Mouse (Mus musculus): ENCODE measurements at regions not wholly inside any gene's neighbourhood (a gene's known extent, or its start where the extent isn't known, plus 50 kb on each side); places are given as distances from the start of the nearest gene placed in this dataset.

- no peaks in the 10 kb centered on the region for H3K36me3 ChIP-seq (ENCODE audit: control insufficient read depth, insufficient read depth, low read length)
- peak overlapping the region; percentile 5; the same call in 1 of the 2 replicates for H3K27ac ChIP-seq (replicated peaks; ENCODE audit: low read depth, low read length)
- ATAC-seq (ENCODE audit: low FRiP score, low read depth), result peak; percentile 39
- H3K9me3 ChIP-seq (ENCODE audit: control insufficient read depth, low read length), result no peaks in the 10 kb centered on the region
- H3K4me2 ChIP-seq (replicated peaks; ENCODE audit: low read depth, low read length, severe bottlenecking), result peak overlapping the region; percentile 11; the same call in 1 of the 2 replicates
- H3K4me1 ChIP-seq (ENCODE audit: control insufficient read depth, insufficient read depth, low read length), result peaks cover 20% of the 10 kb centered on the region
- no peak overlapping the region for H3K4me3 ChIP-seq (replicated peaks; ENCODE audit: low read length)
- 33% methylated on average over 10 of the region's 10 CpGs for WGBS
- no peak for DNase-seq (ENCODE audit: low spot score)
- TF ChIP-seq POLR2A (IDR thresholded peaks at IDR 0.05; ENCODE audit: borderline replicate concordance, extremely low read depth, insufficient read depth, insufficient read length), result no peak
- H3K27me3 ChIP-seq (ENCODE audit: control insufficient read depth, insufficient read depth, low read length), result peaks cover 33% of the 10 kb centered on the region
- H3K9ac ChIP-seq (ENCODE audit: low read depth, low read length, severe bottlenecking), result no peak overlapping the region
Measured at GRCm38 (mm10) chr5:118842017-118842396, 281.5 kb downstream of the Med13l start.

- H3K4me1 ChIP-seq (ENCODE audit: control insufficient read depth, insufficient read depth, low read length), result no peaks in the 10 kb centered on the region; the same call in 1 of the 2 replicates
Measured at GRCm38 (mm10) chr5:118857001-118857400, 296.5 kb downstream of the Med13l start.

GRCm38 (mm10) chr5:118861143-118861847 is 300.8 kb downstream of the Med13l start:
- H3K4me3 ChIP-seq (replicated peaks; ENCODE audit: low read length), result no peak overlapping the region

More at GRCm38 (mm10) chr5:118857001-118857400, 296.5 kb downstream of the Med13l start:
- Histone ChIP-seq H3K4me3 (replicated peaks; ENCODE audit: low read length) (no peak overlapping the region), H3K9me3 (ENCODE audit: control insufficient read depth, low read length) (no peaks in the 10 kb centered on the region), H3K27ac (replicated peaks; ENCODE audit: low read depth, low read length) (no peak overlapping the region), H3K27me3 (ENCODE audit: control insufficient read depth, insufficient read depth, low read length) (0 out of 2 replicates have a peak, but pooled peaks cover 4% of the 10 kb centered on the region), H3K9ac (ENCODE audit: low read depth, low read length, severe bottlenecking) (no peak overlapping the region), H3K4me2 (replicated peaks; ENCODE audit: low read depth, low read length, severe bottlenecking) (no peak overlapping the region), H3K36me3 (ENCODE audit: control insufficient read depth, insufficient read depth, low read length) (no peaks in the 10 kb centered on the region)
- TF ChIP-seq POLR2A (IDR thresholded peaks at IDR 0.05; ENCODE audit: borderline replicate concordance, extremely low read depth, insufficient read depth, insufficient read length), result no peak
- WGBS, result 40% methylated on average over 12 of the region's 12 CpGs
- ATAC-seq (ENCODE audit: low FRiP score, low read depth), result no peak
- DNase-seq (ENCODE audit: low spot score), result no peak

GRCm38 (mm10) chr5:118867511-118867910 is 307.0 kb downstream of the Med13l start:
- DNase-seq (ENCODE audit: low spot score) (no peak), ATAC-seq (ENCODE audit: low FRiP score, low read depth) (no peak)
- WGBS, result 86% methylated on average over 5 of the region's 5 CpGs
- Histone ChIP-seq H3K36me3 (ENCODE audit: control insufficient read depth, insufficient read depth, low read length) (no peaks in the 10 kb centered on the region), H3K27ac (replicated peaks; ENCODE audit: low read depth, low read length) (no peak overlapping the region), H3K27me3 (ENCODE audit: control insufficient read depth, insufficient read depth, low read length) (no peaks in the 10 kb centered on the region), H3K4me1 (ENCODE audit: control insufficient read depth, insufficient read depth, low read length) (no peaks in the 10 kb centered on the region), H3K9ac (ENCODE audit: low read depth, low read length, severe bottlenecking) (no peak overlapping the region), H3K9me3 (ENCODE audit: control insufficient read depth, low read length) (peaks cover 3% of the 10 kb centered on the region; the same call in 1 of the 2 replicates), H3K4me3 (replicated peaks; ENCODE audit: low read length) (no peak overlapping the region), H3K4me2 (replicated peaks; ENCODE audit: low read depth, low read length, severe bottlenecking) (no peak overlapping the region)
- TF ChIP-seq POLR2A (IDR thresholded peaks at IDR 0.05; ENCODE audit: borderline replicate concordance, extremely low read depth, insufficient read depth, insufficient read length), result no peak

More at GRCm38 (mm10) chr5:118861143-118861847, 300.8 kb downstream of the Med13l start:
- H3K4me2 ChIP-seq (replicated peaks; ENCODE audit: low read depth, low read length, severe bottlenecking), result no peak overlapping the region
- WGBS, result 41% methylated on average over 13 of the region's 13 CpGs
- ATAC-seq (ENCODE audit: low FRiP score, low read depth) (peak; percentile 73), DNase-seq (ENCODE audit: low spot score) (no peak)
- 0 out of 2 replicates have a peak, but pooled peaks cover 4% of the 10 kb centered on the region for H3K27me3 ChIP-seq (ENCODE audit: control insufficient read depth, insufficient read depth, low read length)
- H3K9me3 ChIP-seq (ENCODE audit: control insufficient read depth, low read length), result peaks cover 7% of the 10 kb centered on the region; the same call in 1 of the 2 replicates
- H3K27ac ChIP-seq (replicated peaks; ENCODE audit: low read depth, low read length), result no peak overlapping the region
- no peak for TF ChIP-seq POLR2A (IDR thresholded peaks at IDR 0.05; ENCODE audit: borderline replicate concordance, extremely low read depth, insufficient read depth, insufficient read length)
- H3K9ac ChIP-seq (ENCODE audit: low read depth, low read length, severe bottlenecking), result no peak overlapping the region
- H3K4me1 ChIP-seq (ENCODE audit: control insufficient read depth, insufficient read depth, low read length), result no peaks in the 10 kb centered on the region; the same call in 1 of the 2 replicates
- H3K36me3 ChIP-seq (ENCODE audit: control insufficient read depth, insufficient read depth, low read length), result no peaks in the 10 kb centered on the region

- H3K4me1 ChIP-seq (ENCODE audit: control insufficient read depth, insufficient read depth, low read length), result no peaks in the 10 kb centered on the region
- H3K4me3 ChIP-seq (replicated peaks; ENCODE audit: low read length), result no peak overlapping the region
- no peak overlapping the region for H3K27ac ChIP-seq (replicated peaks; ENCODE audit: low read depth, low read length)
- ATAC-seq (ENCODE audit: low FRiP score, low read depth) (no peak), DNase-seq (ENCODE audit: low spot score) (peak; percentile 22)
- H3K9me3 ChIP-seq (ENCODE audit: control insufficient read depth, low read length), result no peaks in the 10 kb centered on the region
- 0 out of 2 replicates have a peak, but pooled peaks cover 5% of the 10 kb centered on the region for H3K27me3 ChIP-seq (ENCODE audit: control insufficient read depth, insufficient read depth, low read length)
- TF ChIP-seq POLR2A (IDR thresholded peaks at IDR 0.05; ENCODE audit: borderline replicate concordance, extremely low read depth, insufficient read depth, insufficient read length), result no peak
- no peak overlapping the region for H3K4me2 ChIP-seq (replicated peaks; ENCODE audit: low read depth, low read length, severe bottlenecking)
- H3K36me3 ChIP-seq (ENCODE audit: control insufficient read depth, insufficient read depth, low read length), result no peaks in the 10 kb centered on the region
- 62% methylated on average over 9 of the region's 9 CpGs for WGBS
- H3K9ac ChIP-seq (ENCODE audit: low read depth, low read length, severe bottlenecking), result no peak overlapping the region
Measured at GRCm38 (mm10) chr5:118869330-118869729, 308.9 kb downstream of the Med13l start.

Measured in limb, embryonic 14.5 days (tissue).